Mouse (Mus musculus) spleen, adult 2 months (tissue): Measurements from ENCODE around the gene Olfr374. TPM values are rescaled to one million over a fixed set of nuclear protein-coding genes. Genes with fewer than 3 reads are reported as not detected.
"Not testable (repeated sequence)": the region's sequence is repeated elsewhere in the genome, so short reads cannot be mapped to it uniquely, and the experiment has no call there.

Source experiments
- DNase-seq, 2 experiments: peaks; one replicate each; pipeline versions ENCODE4 v3.0.0 to v3.0.0-alpha.2; 2012 to 2021; ENCODE audit warnings: low spot score in 2 of 2, low read depth in 1 of 2
- H3K27ac ChIP-seq: fragments of 200-500 bp; 2 replicates; pipeline ENCODE4 v1.5.1; 2012; ENCODE audit warnings: low read length, inconsistent platforms; ENCODE audit not compliant: insufficient read depth
- H3K27me3 ChIP-seq: fragments of 200-500 bp; 2 replicates; pipeline ENCODE4 v1.6.1; 2012; ENCODE audit warnings: mild to moderate bottlenecking, moderate library complexity, low read length, inconsistent platforms; ENCODE audit not compliant: control insufficient read depth, insufficient read depth
- H3K36me3 ChIP-seq: fragments of 200-500 bp; 2 replicates; pipeline ENCODE4 v1.6.1; 2012; ENCODE audit warnings: mild to moderate bottlenecking, low read length, inconsistent platforms; ENCODE audit not compliant: control insufficient read depth, insufficient read depth
- H3K4me1 ChIP-seq: fragments of 200-500 bp; 2 replicates; pipeline ENCODE4 v1.6.1; 2011; ENCODE audit warnings: inconsistent platforms; ENCODE audit not compliant: control insufficient read depth, insufficient read depth, insufficient read length
- H3K4me3 ChIP-seq: fragments of 200-500 bp; 2 replicates; pipeline ENCODE4 v1.5.1; 2011; ENCODE audit warnings: mild to moderate bottlenecking, inconsistent platforms; ENCODE audit not compliant: insufficient read depth, insufficient read length; ENCODE audit errors: extremely low read depth
- CTCF ChIP-seq: fragments of 200-500 bp; IDR thresholded peaks from 2 replicates; pipeline ENCODE4 v1.5.1; 2011; ENCODE audit warnings: mild to moderate bottlenecking, inconsistent platforms; ENCODE audit not compliant: insufficient read depth, insufficient read length, insufficient replicate concordance; ENCODE audit errors: extremely low read depth
- POLR2A ChIP-seq: fragments of 200-500 bp; IDR thresholded peaks from 2 replicates; pipeline ENCODE4 v1.6.1; 2011; ENCODE audit warnings: low read depth, low read length, inconsistent platforms
- WGBS: fragments of 180-500 bp; shearing (Covaris S2); methylation state at CpG from one replicate; pipeline ENCODE4 v1.1.7; 2018; 5-methylcytosine and 5-hydroxymethylcytosine counted together
- polyA plus RNA-seq: library from polyadenylated mRNA; depleted of rRNA; stranded (reverse); fragments of >200 nt; gene quantifications from 2 replicates; pipeline ENCODE4 v1.2.3, GENCODE M21; 2012

Gene Olfr374
- polyA plus RNA-seq, 1 experiment, result 0.04 TPM

DNA sequence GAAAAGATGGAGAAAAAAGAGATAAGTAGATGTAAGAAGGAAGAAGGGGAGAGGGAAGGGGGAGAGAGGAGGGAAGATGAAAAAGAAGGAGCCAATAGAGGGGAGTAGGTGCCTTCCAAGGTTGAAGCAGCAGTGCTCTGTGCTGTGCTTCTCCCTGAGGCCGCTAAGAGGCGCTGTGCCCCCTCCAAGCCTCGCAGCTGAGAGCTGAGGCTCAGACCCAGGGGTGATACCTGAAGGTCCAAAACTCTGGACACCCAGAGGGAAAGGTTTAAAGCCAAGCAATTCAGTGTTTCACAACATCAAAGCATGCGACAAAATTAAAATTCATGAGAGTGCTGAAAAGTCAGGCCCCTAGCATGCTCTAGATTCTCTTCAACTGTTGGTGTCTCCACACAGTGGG is 1.7 kb upstream of the Olfr374 start:
- Histone ChIP-seq H3K36me3 (no peaks in the 10 kb centered on the region), H3K27ac (no peak overlapping the region), H3K4me1 (no peaks in the 10 kb centered on the region), H3K4me3 (no peak overlapping the region), H3K27me3 (no peaks in the 10 kb centered on the region)
- TF ChIP-seq POLR2A, result no peak
- TF ChIP-seq CTCF, result peak; percentile 54; the same call in 1 of the 2 replicates
- DNase-seq, result peak in 1 of 2 experiments; percentile 24
- 30% methylated on average over 4 of the region's 4 CpGs for WGBS

DNA sequence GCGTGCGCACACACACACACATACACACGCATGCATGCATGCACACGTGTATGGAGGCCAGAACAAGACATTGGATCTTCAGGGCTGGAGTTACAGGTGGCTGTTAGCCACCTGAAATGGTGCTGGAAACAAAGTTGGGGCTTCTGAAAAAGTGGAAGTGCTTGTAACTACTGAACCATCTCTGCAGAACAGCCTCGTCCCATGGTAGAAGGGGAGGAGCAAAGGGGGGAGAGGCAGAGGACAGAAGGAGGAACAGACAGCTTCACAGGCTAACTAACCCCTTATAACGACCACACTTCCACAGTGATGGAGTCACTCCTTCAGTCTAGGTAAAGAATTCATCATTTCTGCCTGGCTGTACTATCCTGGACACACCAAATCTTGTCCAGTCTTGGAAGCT is 4.0 kb downstream of the Olfr374 start:
- Histone ChIP-seq H3K27me3 (no peaks in the 10 kb centered on the region), H3K27ac (peak overlapping the region; percentile 10; the same call in 1 of the 2 replicates), H3K4me1 (peaks cover 2% of the 10 kb centered on the region; the same call in 1 of the 2 replicates), H3K4me3 (no peak overlapping the region), H3K36me3 (no peaks in the 10 kb centered on the region)
- no peak for TF ChIP-seq POLR2A
- no peak for TF ChIP-seq CTCF
- 52% methylated on average over 6 of the region's 6 CpGs for WGBS
- DNase-seq, result peak; percentile 53 to 62

DNA sequence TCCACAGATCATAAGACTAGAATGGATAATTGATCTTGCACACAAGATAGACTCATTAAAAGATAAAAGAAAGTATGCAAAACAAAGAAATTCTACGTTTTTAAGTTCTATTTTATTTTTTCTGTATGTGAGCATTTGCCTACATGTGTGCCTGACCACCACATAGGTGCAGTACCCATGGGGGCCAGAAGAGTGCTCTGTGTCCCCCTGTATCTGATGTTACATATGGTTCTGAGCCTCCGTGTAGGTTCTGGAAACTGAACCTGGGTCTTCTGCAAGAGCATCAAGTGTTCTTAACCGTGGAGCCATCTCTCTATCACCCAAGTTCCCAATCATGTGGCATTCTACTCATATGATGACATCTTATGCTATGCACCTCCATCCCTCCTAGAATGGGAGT is 5.6 kb downstream of the Olfr374 start:
- Histone ChIP-seq H3K36me3 (no peaks in the 10 kb centered on the region), H3K27ac (no peak overlapping the region), H3K4me1 (peaks cover 2% of the 10 kb centered on the region; the same call in 1 of the 2 replicates), H3K4me3 (no peak overlapping the region), H3K27me3 (no peaks in the 10 kb centered on the region)
- DNase-seq, result no peak
- TF ChIP-seq POLR2A (no peak), CTCF (no peak)
- 72% methylated on average over 3 of the region's 3 CpGs for WGBS

DNA sequence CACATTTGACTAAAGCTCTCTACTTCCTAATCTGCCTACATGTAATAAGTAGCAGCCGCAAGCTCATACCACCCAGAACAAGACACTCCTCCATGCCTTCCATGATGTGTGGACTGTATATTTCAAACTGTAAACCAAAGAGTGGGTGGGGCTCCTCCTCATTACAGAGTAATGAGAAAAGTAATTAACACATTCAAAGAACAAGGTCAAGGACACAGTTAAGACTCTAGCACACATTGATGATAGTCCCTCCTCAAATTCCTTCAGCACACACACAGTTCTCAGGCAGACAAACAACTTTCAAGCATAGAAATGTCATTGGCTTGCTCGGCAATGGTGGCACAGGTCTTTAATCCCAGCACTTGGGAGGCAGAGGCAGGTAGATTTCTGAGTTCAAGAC is 8.4 kb downstream of the Olfr374 start:
- no peak overlapping the region for H3K4me3 ChIP-seq
- H3K36me3 ChIP-seq, result no peaks in the 10 kb centered on the region
- no peaks in the 10 kb centered on the region for H3K27me3 ChIP-seq
- no peak for DNase-seq
- peaks cover 2% of the 10 kb centered on the region; the same call in 1 of the 2 replicates for H3K4me1 ChIP-seq
- H3K27ac ChIP-seq, result no peak overlapping the region
- TF ChIP-seq POLR2A, result no peak
- TF ChIP-seq CTCF, result no peak
- 92% methylated on average over 2 of the region's 2 CpGs for WGBS

DNA sequence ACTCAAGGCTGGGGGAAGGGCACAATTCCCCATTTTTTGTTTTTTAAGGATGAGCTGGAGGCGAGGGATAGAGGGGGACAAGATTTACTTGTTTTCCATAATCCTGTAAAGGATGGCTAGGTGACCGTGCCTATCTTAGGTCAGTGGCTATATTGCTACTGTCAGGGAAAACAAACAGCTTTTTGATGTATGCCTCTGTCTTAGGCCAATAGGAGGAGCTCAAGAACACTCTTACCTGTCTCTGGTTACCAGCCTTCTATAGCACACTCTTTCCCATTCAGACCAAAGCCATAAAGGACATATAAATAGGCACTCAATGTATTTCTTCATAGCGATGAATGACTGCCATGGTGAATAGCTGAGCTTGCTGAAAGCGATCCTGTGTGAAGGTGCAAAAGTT is 11.8 kb downstream of the Olfr374 start:
- Histone ChIP-seq H3K4me3 (no peak overlapping the region), H3K27ac (no peak overlapping the region), H3K27me3 (no peaks in the 10 kb centered on the region), H3K4me1 (no peaks in the 10 kb centered on the region), H3K36me3 (no peaks in the 10 kb centered on the region)
- TF ChIP-seq POLR2A, result no peak
- TF ChIP-seq CTCF, result no peak
- DNase-seq, result no peak
- 57% methylated on average over 4 of the region's 4 CpGs for WGBS

DNA sequence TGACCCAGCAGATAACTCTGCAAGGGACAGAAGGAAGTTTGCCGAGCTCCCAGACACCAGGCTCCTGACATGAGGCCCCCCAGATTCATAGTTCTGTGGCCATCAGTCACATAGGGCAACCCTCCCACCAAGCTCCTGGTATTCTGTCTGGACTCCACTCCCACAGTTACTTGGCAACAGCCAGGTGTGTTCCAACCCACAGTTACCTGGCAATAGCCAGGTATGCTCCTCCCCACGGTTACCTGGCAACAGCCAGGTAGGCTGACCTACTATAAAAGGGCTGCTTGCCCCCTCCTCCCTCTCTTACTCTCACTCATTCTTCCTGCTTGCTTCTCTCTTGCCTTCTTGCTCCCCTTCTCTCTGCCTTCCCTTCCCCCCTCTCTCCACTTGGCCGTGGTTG is 14.6 kb downstream of the Olfr374 start:
- not testable (repeated sequence) for H3K4me1 ChIP-seq, H3K27ac ChIP-seq, DNase-seq, H3K4me3 ChIP-seq, H3K36me3 ChIP-seq, H3K27me3 ChIP-seq
- WGBS, result 78% methylated on average over 3 of the region's 3 CpGs

DNA sequence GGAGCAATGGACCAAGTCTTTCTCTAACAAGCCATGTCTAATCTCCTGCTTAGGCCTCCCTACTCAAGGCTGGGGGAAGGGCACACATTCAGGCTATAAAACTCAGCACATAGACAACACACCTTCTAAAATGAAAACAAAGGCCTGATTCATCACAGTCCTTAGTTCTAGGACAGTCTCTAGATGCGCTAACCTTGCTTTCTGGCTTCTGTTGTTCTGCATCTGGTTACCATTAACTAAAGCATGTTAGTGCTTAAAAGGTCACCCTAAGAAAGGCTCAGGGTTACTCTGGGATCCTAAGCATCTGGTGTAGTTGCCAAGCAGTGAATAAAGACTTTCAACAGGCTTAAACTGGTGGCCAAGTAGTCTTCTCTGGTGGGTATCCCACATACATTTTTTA is 15.2 kb downstream of the Olfr374 start:
- no peaks in the 10 kb centered on the region for H3K36me3 ChIP-seq
- 93% methylated on average over 1 of the region's 1 CpGs for WGBS
- no peak for TF ChIP-seq POLR2A
- TF ChIP-seq CTCF, result no peak

More for the DNA sequence above, 15.2 kb downstream of the Olfr374 start:
- Histone ChIP-seq H3K27me3 (no peaks in the 10 kb centered on the region), H3K27ac (no peak overlapping the region), H3K4me1 (no peaks in the 10 kb centered on the region), H3K4me3 (no peak overlapping the region)
- DNase-seq, result no peak
